Mouse (Mus musculus) midbrain, embryonic 13.5 days (tissue): Measurements from ENCODE around the gene Ccdc85c. TPM values are rescaled to one million over a fixed set of nuclear protein-coding genes. Genes with fewer than 3 reads are reported as not detected.

Experiments used
- ATAC-seq: fragments of 200-750 bp; cut with Nextera tagmentation; 2 replicates; pipeline ENCODE4 v1.8.0; 2017; ENCODE audit warnings: mild to moderate bottlenecking, moderate TSS enrichment, moderate library complexity
- H3K27ac ChIP-seq: fragments of 300-500 bp; sonication (generic); 2 replicates; pipeline ENCODE4 v1.5.1; 2015; ENCODE audit warnings: inconsistent platforms, mild to moderate bottlenecking, moderate library complexity
- H3K27me3 ChIP-seq: fragments of 300-500 bp; sonication (generic); 2 replicates; pipeline ENCODE4 v1.6.1; 2015; ENCODE audit warnings: mild to moderate bottlenecking, inconsistent platforms
- H3K36me3 ChIP-seq: fragments of 300-500 bp; sonication (generic); 2 replicates; pipeline ENCODE4 v1.6.1; 2015; ENCODE audit warnings: mild to moderate bottlenecking, inconsistent platforms
- H3K4me1 ChIP-seq: fragments of 300-500 bp; sonication (generic); replicated peaks from 2 replicates; pipeline ENCODE4 v1.6.1; 2015; ENCODE audit warnings: inconsistent platforms
- H3K4me2 ChIP-seq: fragments of 300-500 bp; sonication (generic); replicated peaks from 2 replicates; pipeline ENCODE4 v1.6.1; 2015; ENCODE audit warnings: moderate library complexity, mild to moderate bottlenecking, inconsistent platforms
- H3K4me3 ChIP-seq: fragments of 300-500 bp; sonication (generic); replicated peaks from 2 replicates; pipeline ENCODE4 v1.5.1; 2015; ENCODE audit warnings: mild to moderate bottlenecking, inconsistent platforms
- H3K9ac ChIP-seq: fragments of 300-500 bp; sonication (generic); replicated peaks from 2 replicates; pipeline ENCODE4 v1.6.1; 2015; ENCODE audit warnings: mild to moderate bottlenecking, inconsistent platforms
- H3K9me3 ChIP-seq: fragments of 300-500 bp; sonication (generic); 2 replicates; pipeline ENCODE4 v1.6.1; 2016; ENCODE audit warnings: mild to moderate bottlenecking, inconsistent platforms
- WGBS: fragments of 180-500 bp; shearing (Covaris S2); methylation state at CpG from one replicate; pipeline ENCODE4 v1.1.7; 2015; 5-methylcytosine and 5-hydroxymethylcytosine counted together
- polyA plus RNA-seq: library from polyadenylated mRNA; unstranded; fragments of >200 nt; fragmentation: Nextera tagmentation; extraction: Ambion mirVana; gene quantifications from 2 replicates; pipeline ENCODE4 v1.2.1, GENCODE M21; 2015

Ccdc85c gene
- polyA plus RNA-seq, 1 experiment from 2014 or later: 19.5 TPM

GRCm38 (mm10) chr12:108259322-108260049 lies 15.7 kb downstream of the Ccdc85c start:
- H3K9ac ChIP-seq: 0 out of 2 replicates have a peak overlapping the region, but pooled peaks have one; percentile 16
- no peak overlapping the region for H3K4me2 ChIP-seq
- no peaks in the 10 kb centered on the region for H3K27me3 ChIP-seq
- no peak overlapping the region for H3K4me3 ChIP-seq
- peak overlapping the region; percentile 52 for H3K27ac ChIP-seq
- peaks cover 86% of the 10 kb centered on the region for H3K4me1 ChIP-seq
- ATAC-seq: no peak
- no peaks in the 10 kb centered on the region for H3K36me3 ChIP-seq
- H3K9me3 ChIP-seq: no peaks in the 10 kb centered on the region
- WGBS: 82% methylated on average over 24 of the region's 24 CpGs

- Histone ChIP-seq H3K9me3 (no peaks in the 10 kb centered on the region), H3K36me3 (no peaks in the 10 kb centered on the region), H3K4me1 (peaks cover 84% of the 10 kb centered on the region), H3K27ac (no peak overlapping the region), H3K4me3 (no peak overlapping the region), H3K4me2 (no peak overlapping the region), H3K27me3 (no peaks in the 10 kb centered on the region), H3K9ac (no peak overlapping the region)
- ATAC-seq: no peak
- 58% methylated on average over 10 of the region's 10 CpGs for WGBS
Measured at GRCm38 (mm10) chr12:108256734-108257133, 18.5 kb downstream of the Ccdc85c start.

- no peak overlapping the region for H3K4me2 ChIP-seq
- H3K9me3 ChIP-seq: no peaks in the 10 kb centered on the region
- 33% methylated on average over 5 of the region's 5 CpGs for WGBS
- H3K27me3 ChIP-seq: no peaks in the 10 kb centered on the region
- no peaks in the 10 kb centered on the region for H3K36me3 ChIP-seq
- H3K4me3 ChIP-seq: no peak overlapping the region
- no peak overlapping the region for H3K9ac ChIP-seq
- ATAC-seq: peak; percentile 5; the same call in 1 of the 2 replicates
- H3K4me1 ChIP-seq: peaks cover 82% of the 10 kb centered on the region
- peak overlapping the region; percentile 47 for H3K27ac ChIP-seq
Measured at GRCm38 (mm10) chr12:108255960-108256359, 19.3 kb downstream of the Ccdc85c start.

GRCm38 (mm10) chr12:108255511-108255919 lies 19.7 kb downstream of the Ccdc85c start:
- H3K36me3 ChIP-seq: no peaks in the 10 kb centered on the region
- no peaks in the 10 kb centered on the region for H3K9me3 ChIP-seq
- H3K27ac ChIP-seq: peak overlapping the region; percentile 69
- H3K4me1 ChIP-seq: peaks cover 80% of the 10 kb centered on the region
- H3K4me2 ChIP-seq: peak overlapping the region; percentile 25; the same call in 1 of the 2 replicates
- WGBS: 1% methylated on average over 8 of the region's 8 CpGs
- H3K9ac ChIP-seq: peak overlapping the region; percentile 48; the same call in 1 of the 2 replicates
- no peaks in the 10 kb centered on the region for H3K27me3 ChIP-seq
- peak; percentile 55 for ATAC-seq
- H3K4me3 ChIP-seq: no peak overlapping the region

- Histone ChIP-seq H3K27ac (no peak overlapping the region), H3K36me3 (no peaks in the 10 kb centered on the region), H3K9ac (no peak overlapping the region), H3K4me1 (peaks cover 83% of the 10 kb centered on the region), H3K27me3 (no peaks in the 10 kb centered on the region), H3K4me3 (no peak overlapping the region), H3K9me3 (no peaks in the 10 kb centered on the region), H3K4me2 (no peak overlapping the region)
- no peak for ATAC-seq
- WGBS: 72% methylated on average over 12 of the region's 12 CpGs
Measured at GRCm38 (mm10) chr12:108253042-108253441, 22.2 kb downstream of the Ccdc85c start.

- Histone ChIP-seq H3K27me3 (no peaks in the 10 kb centered on the region), H3K4me1 (peaks cover 84% of the 10 kb centered on the region), H3K36me3 (no peaks in the 10 kb centered on the region), H3K9me3 (no peaks in the 10 kb centered on the region), H3K4me2 (no peak overlapping the region), H3K27ac (0 out of 2 replicates have a peak overlapping the region, but pooled peaks have one; percentile 19), H3K4me3 (no peak overlapping the region), H3K9ac (no peak overlapping the region; the same call in 1 of the 2 replicates)
- 76% methylated on average over 15 of the region's 15 CpGs for WGBS
- ATAC-seq: no peak
Measured at GRCm38 (mm10) chr12:108251825-108252542, 23.2 kb downstream of the Ccdc85c start.

GRCm38 (mm10) chr12:108251034-108251792 lies 24.0 kb downstream of the Ccdc85c start:
- no peaks in the 10 kb centered on the region for H3K9me3 ChIP-seq
- H3K4me3 ChIP-seq: no peak overlapping the region
- peaks cover 84% of the 10 kb centered on the region for H3K4me1 ChIP-seq
- no peaks in the 10 kb centered on the region for H3K36me3 ChIP-seq
- no peak for ATAC-seq
- H3K27me3 ChIP-seq: no peaks in the 10 kb centered on the region
- H3K9ac ChIP-seq: no peak overlapping the region
- WGBS: 87% methylated on average over 31 of the region's 31 CpGs
- H3K27ac ChIP-seq: no peak overlapping the region
- H3K4me2 ChIP-seq: no peak overlapping the region

- peak; percentile 4; the same call in 1 of the 2 replicates for ATAC-seq
- peaks cover 89% of the 10 kb centered on the region for H3K4me1 ChIP-seq
- H3K4me2 ChIP-seq: peak overlapping the region; percentile 3; the same call in 1 of the 2 replicates
- no peaks in the 10 kb centered on the region for H3K27me3 ChIP-seq
- peak overlapping the region; percentile 19; the same call in 1 of the 2 replicates for H3K9ac ChIP-seq
- H3K27ac ChIP-seq: peak overlapping the region; percentile 44; the same call in 1 of the 2 replicates
- 67% methylated on average over 10 of the region's 10 CpGs for WGBS
- no peak overlapping the region for H3K4me3 ChIP-seq
- H3K9me3 ChIP-seq: no peaks in the 10 kb centered on the region
- H3K36me3 ChIP-seq: no peaks in the 10 kb centered on the region
Measured at GRCm38 (mm10) chr12:108249522-108249921, 25.7 kb downstream of the Ccdc85c start.

GRCm38 (mm10) chr12:108249019-108249418 lies 26.2 kb downstream of the Ccdc85c start:
- peak overlapping the region; percentile 3; the same call in 1 of the 2 replicates for H3K4me2 ChIP-seq
- no peak overlapping the region for H3K4me3 ChIP-seq
- ATAC-seq: no peak
- WGBS: 97% methylated on average over 8 of the region's 8 CpGs
- H3K27ac ChIP-seq: peak overlapping the region; percentile 44; the same call in 1 of the 2 replicates
- H3K36me3 ChIP-seq: no peaks in the 10 kb centered on the region
- 0 out of 2 replicates have a peak overlapping the region, but pooled peaks have one; percentile 19 for H3K9ac ChIP-seq
- H3K4me1 ChIP-seq: peaks cover 91% of the 10 kb centered on the region
- no peaks in the 10 kb centered on the region for H3K27me3 ChIP-seq
- H3K9me3 ChIP-seq: no peaks in the 10 kb centered on the region

- ATAC-seq: no peak
- Histone ChIP-seq H3K9me3 (no peaks in the 10 kb centered on the region), H3K27me3 (0 out of 2 replicates have a peak, but pooled peaks cover 2% of the 10 kb centered on the region), H3K4me2 (no peak overlapping the region), H3K27ac (no peak overlapping the region), H3K36me3 (no peaks in the 10 kb centered on the region), H3K4me3 (no peak overlapping the region), H3K4me1 (peaks cover 91% of the 10 kb centered on the region), H3K9ac (no peak overlapping the region)
- 90% methylated on average over 10 of the region's 10 CpGs for WGBS
Measured at GRCm38 (mm10) chr12:108246759-108247500, 28.3 kb downstream of the Ccdc85c start.

GRCm38 (mm10) chr12:108245579-108245978 lies 29.6 kb downstream of the Ccdc85c start:
- H3K27me3 ChIP-seq: 0 out of 2 replicates have a peak, but pooled peaks cover 2% of the 10 kb centered on the region
- H3K36me3 ChIP-seq: no peaks in the 10 kb centered on the region
- H3K9me3 ChIP-seq: no peaks in the 10 kb centered on the region
- WGBS: 28% methylated on average over 9 of the region's 9 CpGs
- peak overlapping the region; percentile 83 for H3K27ac ChIP-seq
- no peak overlapping the region for H3K9ac ChIP-seq
- H3K4me2 ChIP-seq: 0 out of 2 replicates have a peak overlapping the region, but pooled peaks have one; percentile 15
- ATAC-seq: no peak
- H3K4me1 ChIP-seq: peaks cover 96% of the 10 kb centered on the region
- H3K4me3 ChIP-seq: no peak overlapping the region
